Mouse (Mus musculus): ENCODE measurements at regions not wholly inside any gene's neighbourhood (a gene's known extent, or its start where the extent isn't known, plus 50 kb on each side); places are given as distances from the start of the nearest gene placed in this dataset.

DNA sequence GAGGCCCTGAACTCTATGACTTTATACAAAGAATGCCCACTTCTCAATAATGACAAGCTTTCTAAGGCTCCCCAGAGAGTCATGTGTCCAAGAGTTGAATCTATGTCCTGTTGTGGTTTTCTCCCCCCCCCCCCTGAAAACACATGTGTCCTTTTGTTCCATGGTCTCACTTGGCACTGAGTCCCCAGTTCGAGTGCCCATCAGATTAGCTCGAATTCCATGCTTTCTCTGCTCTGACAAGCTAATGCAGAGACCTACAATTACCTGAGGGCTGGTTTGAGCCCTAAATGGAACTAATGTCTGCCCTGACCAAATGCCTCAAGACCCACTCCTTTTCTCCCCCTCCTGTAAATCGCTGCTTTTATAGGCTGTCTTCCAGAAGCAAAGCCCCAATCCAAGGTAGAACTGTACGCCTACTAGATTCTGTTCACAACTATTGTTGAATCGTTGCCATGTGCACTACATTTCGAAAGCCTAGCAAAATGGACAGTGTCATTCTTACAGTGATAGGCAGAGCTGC lies 392.0 kb downstream of the Wdr11 start:
- DNase-seq: no peak

DNA sequence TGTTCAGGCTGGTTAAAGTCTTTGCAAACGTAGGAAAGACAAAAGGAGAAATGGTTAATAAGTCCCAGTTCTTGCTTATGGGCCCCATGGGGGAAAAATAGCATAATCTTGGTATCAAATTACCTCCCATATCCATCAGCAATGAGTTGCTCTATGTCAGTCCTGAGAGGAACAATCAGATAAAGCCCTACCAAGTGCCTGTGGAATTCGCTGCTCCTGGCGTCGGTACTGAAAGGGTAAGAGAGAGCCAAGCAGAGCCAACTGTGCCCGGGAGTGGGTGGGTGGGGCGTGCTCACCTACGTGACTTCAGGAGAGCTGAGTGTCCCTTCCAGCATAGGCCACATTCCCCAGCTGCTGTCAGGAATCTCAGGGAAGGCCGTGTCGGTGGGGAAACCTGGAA lies 392.7 kb downstream of the Wdr11 start:
- DNase-seq: no peak

DNA sequence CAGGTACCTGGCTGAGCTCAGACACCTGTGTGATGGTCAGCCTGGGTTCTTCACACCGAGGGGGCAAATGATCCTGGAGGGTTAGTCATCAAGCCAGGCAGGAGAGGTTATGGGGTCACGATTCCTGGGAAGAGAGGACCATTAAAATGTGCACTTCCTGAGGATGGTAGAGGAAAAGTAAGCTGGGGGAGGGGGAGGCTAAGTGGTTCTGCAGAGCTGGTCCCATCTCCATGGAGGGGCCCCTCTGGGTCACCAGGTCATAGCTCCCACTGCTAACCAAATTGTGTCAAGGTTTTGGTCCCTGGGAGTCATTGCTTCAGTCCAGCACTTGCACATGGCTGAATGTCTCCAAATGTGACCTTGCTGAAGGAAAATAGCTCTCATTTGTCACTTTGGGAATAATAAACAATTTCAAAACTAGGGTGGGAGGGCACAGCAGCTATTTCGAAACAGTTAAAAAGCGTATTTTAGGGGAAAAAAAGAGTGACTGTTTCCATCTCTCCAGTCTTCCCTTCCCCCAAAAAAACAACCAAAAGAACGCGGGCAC lies 395.5 kb downstream of the Wdr11 start:
- DNase-seq: peak; percentile 39

DNA sequence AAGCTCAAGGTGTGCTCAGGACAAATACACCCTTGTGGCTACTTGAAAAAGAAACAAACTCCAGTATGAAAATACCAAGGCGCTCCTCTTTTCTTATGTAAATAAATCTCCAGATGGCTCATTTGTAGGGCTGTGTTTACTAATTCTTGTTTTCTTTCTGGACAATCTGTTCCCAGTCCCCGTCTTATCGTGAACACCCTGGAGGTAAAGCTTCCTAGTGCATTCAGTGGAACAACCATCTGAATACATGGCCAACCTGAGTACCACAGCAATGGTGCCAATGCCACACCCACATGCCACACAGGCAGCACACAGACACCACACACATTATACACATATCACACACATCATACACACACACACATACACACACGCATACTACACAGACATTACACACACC lies 396.1 kb downstream of the Wdr11 start:
- no peak for DNase-seq

DNA sequence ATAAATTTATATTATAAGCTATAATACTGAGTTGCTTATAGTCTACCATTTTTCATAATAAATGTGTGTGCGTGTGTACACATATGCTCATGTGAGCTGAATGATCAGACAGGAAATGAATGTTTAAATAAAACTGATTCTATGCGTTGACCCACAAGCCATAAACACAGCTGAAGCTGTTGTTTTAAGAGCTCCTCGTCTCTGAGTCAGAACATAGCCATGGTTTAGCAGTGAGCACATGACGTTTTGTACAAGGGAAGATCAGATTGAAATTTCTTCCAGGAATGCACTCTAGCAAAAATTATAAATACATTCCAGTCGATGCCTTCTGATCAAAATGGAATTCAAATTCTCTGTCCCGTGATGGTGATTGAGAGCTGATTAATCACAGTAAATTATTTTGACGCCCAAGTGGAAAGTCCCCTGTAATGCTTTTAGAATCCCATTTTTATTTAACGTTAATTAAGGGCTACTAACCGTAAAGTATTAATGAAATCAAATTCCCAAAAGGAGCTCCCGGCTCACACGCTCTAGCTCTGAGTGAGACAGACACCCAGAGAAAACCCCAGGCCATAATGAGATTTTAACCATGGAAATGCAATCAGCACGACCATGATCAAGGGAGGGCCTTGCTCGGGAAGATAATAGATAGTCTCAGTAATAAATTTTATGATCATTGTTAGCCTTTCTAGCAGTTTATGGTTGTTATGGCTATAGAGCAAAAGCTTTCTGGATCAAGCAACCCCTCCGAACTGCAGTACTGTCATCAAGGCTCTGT lies 402.0 kb downstream of the Wdr11 start:
- no peak for DNase-seq

DNA sequence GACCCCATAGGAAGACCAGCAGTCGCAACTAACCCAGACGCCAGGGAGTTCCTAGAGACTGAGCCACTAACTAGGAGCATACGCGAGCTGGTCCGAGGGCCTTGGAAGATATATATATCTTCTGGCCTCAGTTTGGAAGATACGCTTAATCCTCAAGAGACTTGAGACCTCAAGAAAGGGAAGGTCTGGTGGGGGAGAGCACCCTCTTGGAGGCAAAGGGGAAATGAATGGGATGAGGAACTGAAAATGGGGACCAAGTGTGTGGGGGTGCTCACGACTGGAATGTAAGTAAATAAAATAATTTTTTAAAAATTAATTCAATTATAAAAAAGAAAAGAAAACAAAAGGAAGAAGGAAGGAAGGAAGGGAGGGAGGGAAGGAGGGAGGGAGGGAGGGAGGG lies 403.9 kb downstream of the Wdr11 start:
- DNase-seq: no peak

DNA sequence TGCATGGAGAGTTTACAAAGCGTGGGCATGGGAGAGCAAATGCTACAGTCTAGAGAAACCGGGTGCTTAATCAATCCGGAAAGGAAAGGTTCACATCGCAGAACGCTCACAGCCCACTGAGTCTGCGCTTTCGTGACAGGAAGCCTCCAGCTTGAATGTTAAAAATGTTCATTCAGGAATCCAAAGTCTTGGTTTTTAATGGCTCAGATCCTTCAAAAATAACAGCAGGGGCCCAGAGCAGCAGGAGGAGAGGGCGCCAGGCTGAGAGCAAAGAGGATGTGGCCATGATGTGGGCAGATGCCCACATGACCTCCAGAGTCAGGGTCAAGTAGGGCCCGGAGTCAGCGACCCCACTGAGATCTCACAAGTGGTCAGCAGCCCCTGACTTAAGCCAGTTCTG lies 409.4 kb downstream of the Wdr11 start:
- DNase-seq: no peak

DNA sequence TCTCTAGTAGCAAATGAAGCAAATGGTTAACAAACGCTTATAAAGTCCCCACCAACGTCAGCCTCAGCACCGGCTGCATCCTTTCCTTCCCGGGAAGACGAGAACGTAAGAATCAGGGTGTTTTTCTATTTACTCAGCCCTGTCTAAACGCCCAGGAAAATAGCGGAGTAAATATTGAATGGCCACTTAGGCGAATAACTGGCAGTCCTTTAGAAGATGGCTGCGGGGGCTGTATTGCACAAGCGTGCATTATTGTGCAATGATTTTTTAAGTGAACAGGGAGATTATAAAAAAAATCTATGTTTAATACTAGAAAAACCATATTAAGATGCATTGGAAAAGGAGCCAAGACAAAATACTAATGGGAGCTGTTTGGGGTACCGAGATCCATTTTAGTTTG lies 410.3 kb downstream of the Wdr11 start:
- DNase-seq: no peak

DNA sequence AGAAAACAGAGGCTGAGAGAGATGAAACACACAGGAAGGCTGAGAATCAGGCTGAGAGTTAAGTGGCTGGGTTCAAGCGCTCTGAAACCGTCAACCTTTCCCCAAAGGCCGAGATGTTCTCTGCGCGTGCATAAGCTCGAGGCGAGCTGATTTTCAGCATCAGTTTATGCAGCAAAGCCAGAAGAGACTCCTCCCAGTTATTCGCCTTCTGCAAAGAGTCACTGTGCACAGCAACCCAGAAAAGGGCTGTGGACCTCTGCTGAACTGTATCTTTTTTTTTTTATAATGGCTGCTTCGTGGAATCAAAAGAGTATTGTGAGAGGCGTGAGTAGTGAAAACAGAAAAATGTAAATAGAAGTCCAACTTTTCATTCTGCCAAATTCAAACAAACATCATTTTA lies 413.7 kb downstream of the Wdr11 start:
- no peak for DNase-seq

DNA sequence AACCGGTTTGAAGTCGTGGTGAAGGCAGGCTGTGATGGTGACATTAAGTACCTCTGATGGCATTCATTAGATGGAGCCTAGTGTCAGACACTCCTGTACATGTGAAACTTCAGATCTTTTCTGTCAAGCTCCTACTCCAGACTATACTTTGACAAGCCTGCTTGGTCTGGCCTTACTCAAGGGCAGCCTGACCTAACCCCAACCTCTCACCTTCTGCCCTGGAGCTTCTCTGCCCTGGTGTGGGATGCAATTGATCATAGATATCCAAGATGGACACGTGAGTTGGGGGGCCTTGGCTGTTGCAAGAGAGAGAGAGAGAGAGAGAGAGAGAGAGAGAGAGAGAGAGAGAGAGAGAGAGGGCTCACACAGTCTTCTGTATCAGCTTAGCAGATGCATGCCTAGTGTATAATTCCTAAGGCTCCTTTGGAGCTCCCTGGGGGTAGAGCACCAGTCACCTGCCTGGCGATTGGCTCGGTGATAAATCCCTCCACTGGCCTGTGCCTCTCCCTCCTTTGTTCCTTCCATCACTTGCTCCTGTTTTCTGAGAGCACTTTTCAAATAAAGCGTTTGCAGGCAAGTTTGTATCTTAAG lies 416.4 kb downstream of the Wdr11 start:
- DNase-seq: no peak

DNA sequence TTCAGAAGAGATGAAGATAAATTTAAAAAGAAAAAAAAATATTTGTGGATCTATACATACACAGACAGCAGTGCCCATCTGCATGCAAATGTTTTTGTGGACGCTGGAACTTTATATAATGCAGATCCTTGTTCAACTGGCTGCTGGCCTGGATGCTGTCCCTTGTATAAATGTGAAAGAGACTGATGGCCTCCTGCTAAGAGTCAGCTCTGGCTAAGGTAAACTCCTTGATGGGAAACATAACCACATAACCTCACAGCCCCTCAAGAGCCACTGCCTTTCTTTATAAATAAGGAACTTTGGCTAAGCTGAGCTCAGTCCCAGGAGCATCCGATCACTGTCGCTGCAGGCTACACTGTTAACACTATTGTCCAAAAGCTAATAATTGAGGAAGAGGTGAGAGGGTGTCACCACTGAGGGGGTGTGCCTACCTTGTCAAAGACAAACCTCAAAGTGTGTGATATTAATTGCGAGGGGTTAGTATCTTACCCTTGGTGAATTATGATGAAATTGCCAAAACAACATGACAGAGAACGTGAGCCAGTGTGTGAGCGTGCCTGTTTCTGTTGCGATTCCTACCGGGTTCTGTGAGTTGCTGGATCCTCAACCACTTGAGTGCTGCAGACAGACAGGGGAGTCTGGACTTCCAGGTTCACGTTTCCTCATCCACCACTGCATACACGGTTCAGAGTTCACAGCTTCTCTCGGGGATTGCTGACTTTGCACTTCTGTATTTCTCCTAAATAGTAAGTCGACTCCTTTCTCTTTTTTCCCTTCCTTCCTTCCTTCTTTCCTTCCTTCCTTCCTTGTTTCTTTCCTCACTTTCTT lies 417.1 kb downstream of the Wdr11 start:
- DNase-seq: no peak

DNA sequence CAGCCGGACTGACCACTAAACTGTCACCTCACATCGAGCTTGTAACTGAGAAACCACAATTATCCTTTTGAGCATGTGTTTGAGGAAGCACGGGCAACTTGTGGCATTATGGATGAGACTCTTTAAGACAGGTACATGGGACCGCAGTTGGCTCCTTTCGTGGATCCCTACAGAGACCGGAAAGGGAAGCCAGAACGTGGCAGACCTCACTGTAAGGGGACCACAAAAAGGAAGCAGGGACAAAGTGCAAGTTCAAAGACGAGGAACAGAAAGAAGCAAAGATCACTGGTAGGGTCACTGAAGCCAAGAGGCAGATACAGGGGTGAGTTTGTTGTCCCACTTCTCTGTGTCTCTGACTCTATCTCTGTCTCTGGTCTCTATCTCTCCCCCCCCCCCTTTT lies 420.4 kb downstream of the Wdr11 start:
- DNase-seq: no peak

DNA sequence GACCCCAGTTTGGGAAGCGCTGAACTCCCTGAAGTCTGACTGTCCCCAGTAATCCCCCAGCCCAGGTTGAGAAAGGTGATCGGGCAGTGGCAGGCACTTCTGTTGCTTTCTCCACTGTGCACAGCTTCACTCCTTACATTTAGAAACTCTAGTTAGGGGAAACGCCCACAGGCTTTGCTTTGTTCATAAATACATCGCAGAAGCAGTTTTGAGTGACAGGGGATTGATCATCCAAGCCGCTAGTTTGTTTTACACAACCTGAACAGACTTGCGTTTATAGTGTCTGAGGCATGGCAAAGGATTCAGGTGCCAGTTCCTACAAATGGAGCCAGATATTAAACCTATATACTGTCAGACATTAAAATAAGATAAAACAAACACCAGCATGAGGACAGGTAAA lies 421.4 kb downstream of the Wdr11 start:
- DNase-seq: no peak

DNA sequence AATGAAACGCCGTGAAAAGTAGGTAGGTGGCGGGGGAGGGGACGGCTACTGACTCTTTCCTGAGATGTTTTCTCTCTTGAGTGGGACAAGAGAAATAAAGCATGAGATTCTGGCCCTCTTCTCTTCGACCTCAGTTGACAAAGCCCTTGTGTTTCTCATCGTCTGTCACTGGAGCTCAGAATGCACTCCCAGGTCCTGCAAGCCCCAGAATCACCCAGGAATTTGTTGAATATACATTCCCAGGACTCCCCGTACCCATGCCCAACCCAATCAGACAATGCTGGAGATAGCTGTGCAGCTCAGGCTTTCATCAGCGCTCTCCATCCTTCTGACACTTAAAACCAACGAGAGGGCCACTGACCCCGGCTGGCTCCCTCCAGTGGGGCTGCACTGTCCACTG lies 422.9 kb downstream of the Wdr11 start:
- no peak for DNase-seq

DNA sequence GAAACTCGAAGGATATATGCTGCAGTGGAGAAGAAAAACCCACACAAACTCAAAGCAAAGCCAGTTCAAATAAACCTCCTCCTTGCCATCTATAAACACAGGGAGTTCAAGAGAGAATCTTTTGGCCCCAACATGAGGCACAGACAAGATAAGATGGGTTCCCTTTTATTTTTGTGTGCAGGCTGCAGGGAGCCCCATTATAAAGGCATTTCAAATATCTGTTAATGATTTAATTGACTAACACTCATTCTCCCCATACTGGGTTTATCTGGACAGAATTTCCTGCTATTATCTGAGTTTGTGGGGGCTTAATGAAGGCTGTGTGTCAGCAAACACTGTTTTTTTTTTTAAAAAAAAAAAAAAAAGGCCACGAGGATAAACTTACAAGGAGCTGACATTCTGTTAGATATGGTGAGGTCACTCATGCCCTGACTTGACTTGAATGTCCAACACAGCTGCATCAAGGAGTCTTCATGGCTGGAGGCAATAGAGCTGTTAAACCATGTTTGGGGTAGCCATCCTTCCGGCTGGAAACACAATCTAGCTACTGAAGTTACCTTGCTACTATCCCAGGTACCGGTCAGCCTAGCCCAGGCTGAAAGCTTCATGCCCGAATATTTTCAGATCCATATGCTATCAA lies 423.8 kb downstream of the Wdr11 start:
- DNase-seq: no peak

DNA sequence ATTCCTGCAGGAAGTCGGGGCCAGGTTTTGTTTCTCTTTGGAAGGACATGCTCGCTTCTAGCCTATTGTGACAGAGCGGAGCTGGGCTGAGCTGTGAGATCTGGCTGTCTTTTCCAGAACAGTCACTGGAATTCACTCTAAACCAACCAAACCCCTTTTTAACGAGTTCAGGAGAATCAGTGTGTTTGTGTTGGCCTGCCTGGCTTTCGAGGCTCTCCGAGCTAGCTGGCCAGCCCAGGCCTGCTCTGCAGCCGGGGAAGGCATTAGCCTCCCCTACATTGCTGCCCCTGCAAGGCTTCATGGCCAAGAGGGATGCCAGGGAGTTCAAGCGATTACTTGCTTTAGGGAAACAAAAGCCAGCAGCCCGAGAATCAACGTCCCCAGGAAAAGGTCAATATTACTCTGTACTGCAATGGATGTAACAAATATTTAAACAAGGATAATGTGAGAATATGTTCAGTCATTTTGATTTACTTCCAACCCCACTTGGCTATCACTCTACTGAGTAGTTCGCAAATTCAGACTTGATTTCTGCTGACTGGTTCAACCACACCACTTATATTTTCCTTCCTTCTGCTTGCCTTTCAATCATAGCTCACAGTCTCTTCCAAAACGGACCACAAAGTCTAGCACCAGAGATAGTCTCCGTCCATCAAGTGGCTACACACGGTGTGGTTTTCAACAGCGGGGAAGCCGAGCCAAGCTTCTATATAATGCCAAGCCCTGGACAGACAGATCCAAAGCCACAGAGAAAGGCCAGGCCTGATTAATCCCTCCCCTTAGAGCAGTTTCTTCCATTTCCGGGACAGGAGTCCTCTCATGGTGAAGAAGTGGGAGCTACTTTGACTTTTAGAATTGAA lies 424.6 kb downstream of the Wdr11 start:
- no peak for DNase-seq

DNA sequence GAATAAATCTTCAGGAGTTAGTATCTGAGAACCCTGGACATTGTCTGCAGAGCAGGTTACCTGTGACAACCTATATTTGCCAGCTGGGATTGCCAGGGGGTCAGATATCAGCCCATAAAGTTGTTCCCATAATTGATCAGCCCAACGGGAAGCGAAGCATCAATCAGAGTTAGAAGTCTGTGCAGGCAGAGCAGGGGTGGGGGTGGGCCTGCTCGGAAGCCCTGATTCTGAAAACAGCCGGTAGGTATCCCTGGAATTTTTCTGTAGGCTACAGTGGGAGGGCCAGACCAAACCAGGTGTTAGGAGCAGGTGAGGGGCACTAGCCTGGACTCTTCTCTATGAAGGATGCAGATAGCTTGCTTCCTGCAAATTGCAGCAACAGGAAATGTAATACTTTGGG lies 427.2 kb downstream of the Wdr11 start:
- no peak for DNase-seq

DNA sequence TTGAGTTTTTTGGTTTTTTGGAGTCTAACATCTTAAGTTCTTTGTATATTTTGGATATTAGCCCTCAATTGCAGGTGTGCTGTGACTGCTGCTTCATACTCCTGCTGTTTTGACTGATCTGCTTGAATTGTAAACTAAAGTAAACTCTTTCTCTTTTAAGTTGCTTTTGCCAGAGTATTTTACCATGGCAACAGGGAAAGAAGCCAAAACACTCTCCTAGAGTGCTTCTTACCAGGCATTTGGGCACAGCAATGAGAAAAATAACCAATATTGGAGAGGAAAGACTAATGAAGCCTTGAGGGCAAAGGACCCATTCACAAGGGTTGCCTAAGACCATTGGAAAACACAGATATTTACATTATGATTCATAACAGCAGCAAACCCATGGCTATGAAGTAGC lies 437.3 kb downstream of the Wdr11 start:
- DNase-seq: no peak

DNA sequence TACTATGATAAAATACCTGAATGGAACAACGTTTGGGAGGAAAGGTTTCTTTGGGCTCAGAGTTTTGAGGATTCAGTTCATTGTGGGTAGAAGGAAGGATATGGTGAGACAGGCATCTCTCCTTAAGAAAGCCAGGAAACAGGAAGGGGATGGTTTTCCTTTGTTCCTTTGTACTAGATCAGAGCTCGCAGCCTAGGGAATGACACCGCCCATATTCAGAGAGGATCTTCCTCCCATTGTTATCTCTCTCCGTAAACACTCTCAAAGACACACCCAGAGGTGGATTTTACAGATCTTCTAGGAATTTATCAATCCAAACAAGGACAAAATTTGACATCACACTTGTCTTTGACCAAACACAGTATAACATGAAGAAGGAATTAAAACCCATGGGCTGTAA lies 439.0 kb downstream of the Wdr11 start:
- DNase-seq: no peak

DNA sequence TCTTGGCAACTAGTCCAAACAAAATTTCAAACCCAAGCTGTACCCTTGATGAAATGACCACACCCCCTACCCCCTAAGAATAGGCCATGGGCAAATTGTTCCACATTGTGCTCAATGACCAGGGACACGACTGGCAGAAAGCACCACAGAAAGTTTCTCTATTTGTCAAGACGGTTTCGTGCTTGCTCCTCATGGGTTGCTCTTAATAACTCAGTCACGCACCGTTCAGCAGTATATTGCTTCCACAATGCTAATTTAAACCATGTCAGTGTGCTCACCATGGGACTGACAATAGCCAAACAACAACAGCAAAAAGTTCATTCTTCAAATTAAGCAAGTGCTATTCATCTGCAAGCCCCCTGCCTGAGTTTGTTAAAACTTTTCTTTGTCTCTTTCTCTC lies 444.6 kb downstream of the Wdr11 start:
- no peak for DNase-seq

DNA sequence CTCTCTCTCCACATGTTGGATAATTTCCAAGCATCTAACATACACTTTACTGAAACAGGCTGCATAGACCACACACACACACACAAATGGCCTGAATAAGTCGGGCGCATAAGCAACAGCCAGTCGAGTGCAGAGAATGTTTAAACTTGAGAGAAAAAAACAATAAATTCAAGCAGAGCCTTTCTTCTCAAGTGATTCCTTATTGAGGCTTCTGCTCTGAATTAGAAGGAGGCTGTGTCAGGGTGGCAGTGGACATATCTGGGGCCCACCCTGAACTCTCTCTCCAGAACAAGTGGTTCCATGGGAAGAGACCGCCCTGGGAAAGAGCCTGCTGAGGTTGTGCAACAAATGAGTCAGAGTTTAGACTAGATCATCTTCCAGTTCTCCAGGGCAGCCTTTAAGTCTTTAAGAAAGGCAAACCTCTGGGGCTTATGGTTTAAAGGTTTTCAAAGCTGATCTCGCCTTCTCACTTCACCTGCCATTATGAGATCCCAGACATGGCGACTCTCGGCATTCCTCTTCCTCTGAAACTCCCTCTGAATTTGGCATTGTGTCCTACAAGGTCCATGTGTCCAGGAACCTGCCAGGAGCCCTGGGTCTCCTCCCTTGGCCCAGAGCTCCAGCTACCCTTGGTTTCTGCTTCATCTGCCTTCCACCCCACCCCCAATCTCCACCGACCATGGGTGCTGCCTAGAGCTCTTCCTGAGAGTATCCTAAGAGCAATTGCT lies 445.3 kb downstream of the Wdr11 start:
- peak; percentile 21 for DNase-seq

All from adrenal gland, postnatal 14 days (tissue).